Mouse (Mus musculus) brain, embryonic 14.5 days (tissue): ENCODE results near the gene Olfr156.

Source experiments
- CTCF ChIP-seq: fragments of 200-500 bp; IDR thresholded peaks from 2 replicates; pipeline ENCODE4 v1.5.1; 2012; ENCODE audit warnings: inconsistent platforms, mild to moderate bottlenecking, moderate library complexity, borderline replicate concordance; ENCODE audit not compliant: insufficient read depth, insufficient read length; ENCODE audit errors: extremely low read depth
- POLR2A ChIP-seq: fragments of 200-500 bp; IDR thresholded peaks from 2 replicates; pipeline ENCODE4 v1.6.1; 2012; ENCODE audit warnings: mild to moderate bottlenecking, inconsistent platforms, borderline replicate concordance; ENCODE audit not compliant: poor library complexity, insufficient read depth, insufficient read length, severe bottlenecking; ENCODE audit errors: extremely low read depth

GRCm38 (mm10) chr4:43869821-43870220, 46.1 kb upstream of the Olfr156 start:
- TF ChIP-seq CTCF (no peak), POLR2A (no peak)
